In genomic region chr11:68929947-68930346, GRCm38 (mm10) we compare ENCODE assay signal across 38 mouse cellular contexts. TPM values are rescaled to one million over a fixed set of nuclear protein-coding genes. Genes with fewer than 3 reads are reported as not detected.
"Had no signal": no experiment of that assay in that cellular context is flagged by ENCODE, and none has a peak within 500 bp of the region (broad histone marks: within the 10 kb centered on the region; RNA-seq: fewer than 3 reads in every experiment).

No protein-coding gene starts in this region.

- H3K4me3 ChIP-seq: forebrain, embryonic 15.5 days; heart, adult 2 months; heart, embryonic 13.5 days; heart, embryonic 15.5 days; hindbrain, embryonic 13.5 days; hindbrain, embryonic 15.5 days; intestine, embryonic 15.5 days; kidney, embryonic 15.5 days had no signal

- H3K36me3 ChIP-seq: forebrain, embryonic 15.5 days; heart, embryonic 13.5 days; heart, embryonic 15.5 days; hindbrain, embryonic 13.5 days; hindbrain, embryonic 15.5 days; intestine, embryonic 15.5 days; kidney, embryonic 15.5 days had no signal

- H3K9ac ChIP-seq: forebrain, embryonic 15.5 days; forebrain, postnatal 0 days; heart, embryonic 13.5 days; heart, embryonic 15.5 days; hindbrain, embryonic 13.5 days; hindbrain, embryonic 15.5 days; intestine, embryonic 15.5 days; kidney, embryonic 15.5 days had no signal

- H3K4me2 ChIP-seq: forebrain, embryonic 15.5 days; heart, embryonic 11.5 days; heart, embryonic 13.5 days; heart, embryonic 15.5 days; hindbrain, embryonic 13.5 days; hindbrain, embryonic 15.5 days; intestine, embryonic 15.5 days; kidney, embryonic 15.5 days had no signal

- DNase-seq: forebrain, postnatal 0 days; gastrocnemius, postnatal 14 days; gastrocnemius, postnatal 36 days; heart, adult 11 months; heart, adult 2 months; heart, postnatal 14 days; heart, postnatal 36 days; kidney, adult 11 months; kidney, adult 2 months; kidney, adult 9 months; kidney, postnatal 14 days; kidney, postnatal 36 days; layer of hippocampus, adult 9-11 months; layer of hippocampus, postnatal 36 days; left cerebral cortex, postnatal 4 days had no signal

- H3K27me3 ChIP-seq: forebrain, embryonic 15.5 days; heart, embryonic 13.5 days; heart, embryonic 15.5 days; hindbrain, embryonic 15.5 days; intestine, embryonic 15.5 days; kidney, embryonic 15.5 days had no signal

- ATAC-seq: forebrain, embryonic 15.5 days; forebrain, postnatal 0 days; hindbrain, postnatal 0 days; intestine, embryonic 15.5 days had no signal

- H3K27ac ChIP-seq: forebrain, embryonic 15.5 days; heart, adult 2 months; heart, embryonic 13.5 days; heart, embryonic 15.5 days; hindbrain, embryonic 13.5 days; hindbrain, embryonic 15.5 days; hindbrain, postnatal 0 days; intestine, embryonic 15.5 days; kidney, embryonic 15.5 days; kidney, postnatal 0 days had no signal

- H3K9me3 ChIP-seq: forebrain, embryonic 15.5 days; heart, embryonic 13.5 days; heart, embryonic 15.5 days; hindbrain, embryonic 13.5 days; hindbrain, embryonic 15.5 days; intestine, embryonic 15.5 days; kidney, embryonic 15.5 days had no signal

- H3K4me1 ChIP-seq: heart, embryonic 13.5 days; heart, embryonic 15.5 days; hindbrain, embryonic 15.5 days; intestine, embryonic 15.5 days; kidney, embryonic 15.5 days had no signal

RNA-seq across cellular contexts. Expression of gene Odf4, which starts 3.1 kb away (rescaled TPM):
- total RNA-seq: gastrocnemius, adult 18-20 months; gastrocnemius, adult 8-10 months; gastrocnemius, postnatal 14 days; gastrocnemius, postnatal 36 days; heart, adult 2 months; heart, postnatal 14 days; heart, postnatal 36 days; hematopoietic stem cell, adult 5-6 weeks; layer of hippocampus, adult 18-20 months; layer of hippocampus, postnatal 36 days; left cerebral cortex, adult 18-20 months had no signal
- polyA plus RNA-seq: heart, embryonic 11.5 days; heart, embryonic 13.5 days; heart, embryonic 15.5 days; heart, postnatal 0 days; intestine, embryonic 15.5 days; kidney, embryonic 15.5 days; large intestine, adult 2 months; limb, embryonic 11.5 days had no signal

RNA-seq across cellular contexts. Expression of gene Rnf222, which starts 41.6 kb away (rescaled TPM):
- total RNA-seq: gastrocnemius, adult 18-20 months; gastrocnemius, postnatal 14 days; gastrocnemius, postnatal 36 days; heart, postnatal 36 days; hematopoietic stem cell, adult 5-6 weeks; layer of hippocampus, adult 18-20 months; layer of hippocampus, adult 8-10 months; layer of hippocampus, postnatal 14 days; layer of hippocampus, postnatal 36 days; left cerebral cortex, adult 18-20 months; left cerebral cortex, postnatal 10 days; left cerebral cortex, postnatal 25 days; left cerebral cortex, postnatal 4 days had no signal
- polyA plus RNA-seq: forebrain, embryonic 15.5 days; forebrain, postnatal 0 days; hindbrain, embryonic 11.5 days; hindbrain, embryonic 15.5 days; hindbrain, postnatal 0 days; large intestine, adult 2 months; limb, embryonic 11.5 days had no signal
